Mouse (Mus musculus): ENCODE measurements around the gene Aurka.

The Aurka gene

DNA sequence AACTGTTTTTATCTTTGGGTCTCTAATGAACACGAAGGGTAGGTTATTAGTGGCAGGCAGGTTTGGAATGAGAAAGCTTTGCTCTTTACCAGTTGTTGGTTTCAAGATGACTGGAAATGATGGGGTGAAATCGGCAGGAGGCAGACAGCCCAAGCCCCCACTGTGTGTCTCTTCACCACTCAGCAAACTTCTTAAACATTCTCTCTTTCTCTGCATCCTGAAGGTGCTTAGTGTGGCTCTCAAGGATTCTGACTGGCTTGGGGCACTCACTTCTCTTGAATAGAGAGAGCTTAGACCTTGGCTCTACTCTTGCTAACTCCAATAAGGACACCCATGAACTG lies 23.7 kb upstream of the Aurka start:
- POLR2A ChIA-PET, result interaction anchor here in 3 of 4 experiments (0.7 to 2.4 kb wide), 22 partner anchors 10 to 1663 kb away, joined by 3 to 13 read pairs (median 6); partner anchors contain the start of genes Aurka (in 2 of the 3), Cstf1 (in 2 of the 3) and Rtf2 (in 1 of the 3)
- CTCF ChIA-PET, result interaction anchor here in 2 of 4 experiments (0.6 to 1.2 kb wide), 4 partner anchors 16 to 154 kb away, joined by 3 to 9 read pairs (median 4); no protein-coding TSS in a partner anchor

DNA sequence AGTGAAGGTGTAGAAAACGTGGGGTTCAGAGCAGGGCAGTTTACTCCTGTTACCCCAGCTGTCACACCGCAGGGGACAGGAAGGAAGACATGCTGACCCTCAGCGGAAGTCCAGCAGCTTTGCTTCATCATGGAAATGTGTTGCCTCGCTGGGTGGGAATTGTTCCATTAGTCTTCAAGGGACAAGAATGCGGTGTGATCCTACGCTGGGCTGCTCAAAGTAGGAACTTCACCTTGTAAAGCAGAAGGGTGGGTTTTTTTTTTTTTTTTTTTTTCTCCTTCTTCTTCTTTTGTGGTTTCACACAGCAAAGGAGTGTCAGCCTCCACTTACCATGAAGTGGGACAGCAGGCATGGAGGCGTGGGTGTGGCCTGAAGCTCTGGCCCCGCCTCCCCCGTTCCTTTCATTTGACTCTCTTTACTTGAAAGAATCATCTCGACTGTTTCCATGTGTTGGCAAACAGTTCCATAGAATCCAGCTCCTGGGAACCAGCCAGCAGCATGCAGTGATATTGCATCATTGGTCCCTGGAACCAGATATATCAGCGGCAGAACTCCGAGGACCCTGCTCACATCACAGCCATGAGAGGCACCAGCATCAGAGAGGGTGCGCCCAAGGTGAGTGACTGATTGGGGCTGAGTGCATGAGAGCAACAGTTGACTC lies 23.2 kb upstream of the Aurka start, which contains the start of gene Cass4:
Gene Cass4, plus strand, starts transcription at position 404 of the 661 bp plus-strand sequence.
- ChIA-PET POLR2A (interaction anchor here in 3 of 4 experiments (0.6 to 2.4 kb wide), 23 partner anchors 11 to 1663 kb away, joined by 3 to 13 read pairs (median 5); partner anchors contain the start of genes Aurka (in 2 of the 3), Cstf1 (in 2 of the 3) and Rtf2 (in 1 of the 3)), CTCF (interaction anchor here in 3 of 4 experiments (0.6 to 0.7 kb wide), 5 partner anchors 15 to 319 kb away, joined by 3 to 9 read pairs (median 4); no protein-coding TSS in a partner anchor)

DNA sequence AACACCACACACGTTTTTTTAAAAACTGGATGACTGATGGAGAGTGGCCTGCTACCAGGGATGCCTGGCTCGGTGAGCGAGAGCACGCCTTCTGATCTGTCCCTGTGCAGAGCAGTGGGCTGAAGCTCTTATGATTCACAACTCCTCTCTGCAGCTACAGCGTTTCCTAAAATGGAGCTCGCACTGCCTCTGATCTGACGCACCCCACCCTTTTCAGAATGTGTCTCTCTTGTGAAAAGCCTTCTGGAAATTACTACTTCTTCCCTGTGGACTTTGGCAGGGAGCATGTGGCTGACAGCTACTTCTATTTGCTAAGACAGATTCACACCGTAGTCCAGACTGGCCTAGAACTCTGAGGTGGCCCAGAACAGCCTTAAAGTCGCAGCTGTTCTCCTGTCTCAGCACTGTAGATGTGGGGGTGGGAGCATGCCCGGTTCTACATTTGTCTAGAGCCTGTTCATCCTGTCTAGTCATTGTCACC lies 21.7 kb upstream of the Aurka start:
- ChIA-PET POLR2A (interaction anchor here in 2 of 4 experiments (1.0 to 2.4 kb wide), 6 partner anchors 9 to 48 kb away, joined by 3 to 13 read pairs (median 5); partner anchors contain the start of genes Aurka (in 1 of the 2) and Cstf1 (in 1 of the 2)), CTCF (no interaction called here)

DNA sequence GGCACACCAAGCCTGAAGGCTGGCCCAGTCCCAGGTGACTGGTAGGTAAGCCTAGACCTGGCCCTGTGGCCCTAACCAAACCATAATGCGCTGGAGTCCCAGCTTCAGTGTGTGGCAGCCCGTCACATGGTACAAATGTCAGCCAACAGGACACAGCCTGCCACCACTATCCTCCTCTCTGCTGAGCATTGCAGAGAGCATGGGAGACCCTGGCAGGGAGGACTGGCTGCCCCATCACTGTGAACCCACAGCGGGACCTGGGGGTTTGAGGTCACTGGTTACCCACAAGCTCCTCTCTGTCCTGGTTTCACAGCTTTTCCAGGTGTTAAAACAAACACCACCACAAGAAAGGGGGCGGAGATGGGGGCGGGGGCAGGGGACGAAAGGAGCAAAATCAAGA lies 20.0 kb upstream of the Aurka start:
- POLR2A ChIA-PET, result interaction anchor here in 2 of 4 experiments (0.8 to 1.4 kb wide), 4 partner anchors 10 to 82 kb away, joined by 3 to 6 read pairs (median 3); partner anchors contain the start of gene Fam209 (in 1 of the 2)
- CTCF ChIA-PET, result interaction anchor here in 2 of 4 experiments (0.6 kb wide), 2 partner anchors 35 to 435 kb away, joined by 3 to 7 read pairs; no protein-coding TSS in a partner anchor

DNA sequence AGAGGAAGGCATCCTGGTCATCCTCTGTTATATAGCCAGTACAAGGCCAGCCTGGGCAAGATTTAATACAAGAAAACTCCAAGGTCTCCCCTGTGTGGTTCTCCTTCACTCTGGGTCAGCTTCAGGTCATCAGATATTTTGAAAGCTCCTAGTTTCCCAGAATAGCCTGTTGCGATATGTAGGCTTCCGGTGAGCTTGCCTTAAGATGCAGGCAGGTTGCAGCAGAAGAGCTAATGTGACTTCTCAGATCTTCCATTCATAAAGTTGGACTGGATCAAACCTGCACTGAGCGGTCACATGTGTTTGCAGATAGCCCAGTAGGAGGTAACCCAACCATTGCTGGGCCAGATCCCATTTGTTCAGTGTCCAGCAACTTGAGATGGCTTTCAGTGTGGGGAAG lies 14.4 kb upstream of the Aurka start:
- CTCF ChIA-PET, result no interaction called here
- POLR2A ChIA-PET, result interaction anchor here in 2 of 4 experiments (1.0 to 1.6 kb wide), 4 partner anchors 14 to 55 kb away, joined by 4 to 6 read pairs (median 4); partner anchors contain the start of genes Aurka (in 2 of the 2), Cstf1 (in 2 of the 2) and Fam210b (in 1 of the 2)

DNA sequence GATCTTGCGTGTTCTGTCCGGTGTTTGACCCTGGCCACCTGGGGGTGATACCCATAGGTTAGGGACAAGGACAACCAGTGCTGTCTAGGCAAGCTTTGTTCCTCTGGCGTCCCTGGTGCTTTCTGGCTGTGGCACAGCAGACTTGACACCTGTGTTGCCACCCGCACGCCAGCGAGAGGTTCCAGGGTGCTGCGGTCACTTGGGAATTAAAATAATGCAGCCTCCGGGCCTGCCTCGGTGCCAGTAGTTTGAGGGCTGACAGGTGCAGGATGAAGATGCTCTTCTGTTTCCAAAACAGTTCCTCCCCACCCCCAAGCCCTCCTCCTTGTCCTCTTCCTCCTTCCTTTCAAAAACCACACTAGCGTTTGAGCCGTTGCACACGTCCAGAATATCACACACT lies 11.6 kb upstream of the Aurka start:
- ChIA-PET POLR2A (interaction anchor here in 3 of 4 experiments (1.0 to 4.2 kb wide), 6 partner anchors 10 to 58 kb away, joined by 3 to 57 read pairs (median 11); partner anchors contain the start of genes Aurka (in 2 of the 3), Cstf1 (in 2 of the 3), Cass4 (in 1 of the 3) and Rtf2 (in 1 of the 3)), CTCF (no interaction called here)

DNA sequence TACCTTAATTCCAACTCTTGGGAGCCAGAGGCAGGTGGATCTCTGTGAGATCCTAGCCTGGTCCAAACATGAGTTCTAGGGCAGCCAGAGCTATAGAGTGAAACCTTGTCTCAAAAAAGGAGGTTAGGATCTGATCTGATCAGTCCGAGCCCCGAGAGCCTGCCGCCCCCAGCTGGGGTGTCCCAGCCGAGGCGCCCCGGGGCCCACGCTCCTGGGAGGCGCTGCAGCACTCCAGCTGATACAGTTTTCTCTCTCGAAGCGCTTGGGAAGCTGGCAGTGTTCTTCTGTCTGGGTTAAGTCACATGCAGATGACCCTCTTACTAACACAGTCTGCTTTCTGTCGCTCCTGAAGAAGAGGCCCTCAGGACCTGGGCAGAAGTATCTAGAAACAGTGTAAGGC lies 11.0 kb upstream of the Aurka start:
- ChIA-PET CTCF (interaction anchor here in 1 of 4 experiments (2.2 kb wide), 1 partner anchor 12 kb away, joined by 6 read pairs; the partner anchor contains the start of genes Aurka and Cstf1), POLR2A (interaction anchor here (0.6 to 4.2 kb wide), 13 partner anchors 10 to 70 kb away, joined by 3 to 57 read pairs (median 4); partner anchors contain the start of genes Cass4 (in 3 of the 4), Aurka (in 2 of the 4), Cstf1 (in 2 of the 4) and Fam210b (in 1 of the 4))

DNA sequence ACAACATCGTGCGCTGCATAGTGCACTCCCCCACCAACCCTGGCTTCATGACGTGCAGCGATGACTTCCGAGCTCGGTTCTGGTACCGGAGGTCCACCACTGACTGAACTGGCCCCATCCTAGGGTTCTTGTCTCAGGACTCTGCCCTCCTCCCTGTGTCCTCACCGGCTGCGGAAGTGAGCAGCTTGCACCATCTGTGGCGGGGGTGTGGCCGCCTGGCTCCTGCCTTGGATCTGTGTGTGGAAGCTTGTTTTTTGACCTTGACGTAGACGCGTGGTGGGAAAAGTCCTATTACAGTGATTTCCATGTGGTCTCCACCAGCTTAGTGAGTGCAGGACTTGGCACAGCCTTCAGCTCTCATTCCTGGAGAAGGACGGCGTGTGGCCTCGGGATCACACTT lies 10.2 kb upstream of the Aurka start:
- ChIA-PET CTCF (interaction anchor here in 2 of 4 experiments (0.6 to 2.2 kb wide), 3 partner anchors 11 to 159 kb away, joined by 3 to 6 read pairs (median 3); partner anchors contain the start of genes Aurka (in 1 of the 2) and Cstf1 (in 1 of the 2)), POLR2A (interaction anchor here in 3 of 4 experiments (0.6 to 4.2 kb wide), 25 partner anchors 8 to 153 kb away, joined by 3 to 57 read pairs (median 4); partner anchors contain the start of genes Aurka (in 3 of the 3), Cass4 (in 3 of the 3), Cstf1 (in 3 of the 3) and Fam210b (in 2 of the 3))

DNA sequence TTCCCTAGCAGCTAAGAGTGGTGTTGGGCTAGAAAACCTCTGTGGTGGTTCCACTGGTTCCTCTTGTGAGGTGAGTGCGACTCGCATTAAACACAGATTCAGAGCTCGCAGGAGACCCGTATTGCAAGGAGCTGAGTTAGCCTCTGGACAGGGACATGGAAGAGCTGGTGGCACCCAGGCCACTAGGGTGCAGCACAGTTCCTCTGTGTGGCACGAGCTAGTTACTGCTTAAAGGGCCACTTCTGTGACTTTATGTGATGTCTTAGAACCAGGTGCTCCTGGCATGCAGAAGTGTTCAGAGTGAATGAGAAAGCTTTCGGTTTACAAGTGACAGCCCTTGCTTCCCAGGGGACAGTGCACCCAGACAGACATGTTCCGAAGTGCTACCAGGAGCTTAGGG lies 8.0 kb upstream of the Aurka start:
- ChIA-PET POLR2A (interaction anchor here (0.5 to 3.9 kb wide), 22 partner anchors 8 to 68 kb away, joined by 3 to 25 read pairs (median 4); partner anchors contain the start of genes Aurka (in 3 of the 4), Cstf1 (in 3 of the 4), Cass4 (in 2 of the 4) and Rtf2 (in 2 of the 4)), CTCF (interaction anchor here (0.5 to 2.4 kb wide), 21 partner anchors 8 to 561 kb away, joined by 3 to 18 read pairs (median 3); partner anchors contain the start of genes Rtf2 (in 2 of the 4), Aurka (in 1 of the 4), Cstf1 (in 1 of the 4) and Fam210b (in 1 of the 4))

DNA sequence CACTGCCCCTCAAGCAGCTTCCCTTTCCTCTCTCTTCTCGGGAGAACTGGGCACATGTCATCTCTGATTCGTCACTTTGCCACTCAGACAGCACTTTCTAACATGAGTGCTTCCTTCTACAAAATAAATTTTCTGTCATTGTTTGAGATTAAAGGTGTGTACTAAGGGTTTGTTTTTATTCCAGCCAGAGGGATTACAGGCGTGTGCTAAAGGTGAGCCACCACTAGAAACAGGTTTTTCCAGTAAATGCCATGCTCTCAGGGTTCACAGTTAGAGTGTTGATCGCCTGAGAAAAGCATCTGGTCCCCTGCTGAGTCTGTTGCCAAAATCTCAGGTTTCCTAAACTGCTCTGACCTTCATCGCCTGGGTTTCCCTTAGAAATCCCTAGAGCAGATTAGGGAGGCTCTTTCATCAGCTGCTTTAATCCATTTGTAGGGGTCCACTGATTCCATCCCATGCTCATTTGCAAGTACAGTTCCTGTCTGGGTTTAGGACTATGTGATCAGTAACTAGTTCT lies 6.7 kb upstream of the Aurka start:
- POLR2A ChIA-PET, result interaction anchor here in 3 of 4 experiments (0.6 to 2.5 kb wide), 9 partner anchors 11 to 443 kb away, joined by 3 to 12 read pairs (median 4); partner anchors contain the start of gene Rtf2 (in 2 of the 3)
- CTCF ChIA-PET, result interaction anchor here in 2 of 4 experiments (1.1 to 1.4 kb wide), 2 partner anchors 32 to 70 kb away, joined by 4 to 6 read pairs; partner anchors contain the start of gene Fam210b (in 1 of the 2)

DNA sequence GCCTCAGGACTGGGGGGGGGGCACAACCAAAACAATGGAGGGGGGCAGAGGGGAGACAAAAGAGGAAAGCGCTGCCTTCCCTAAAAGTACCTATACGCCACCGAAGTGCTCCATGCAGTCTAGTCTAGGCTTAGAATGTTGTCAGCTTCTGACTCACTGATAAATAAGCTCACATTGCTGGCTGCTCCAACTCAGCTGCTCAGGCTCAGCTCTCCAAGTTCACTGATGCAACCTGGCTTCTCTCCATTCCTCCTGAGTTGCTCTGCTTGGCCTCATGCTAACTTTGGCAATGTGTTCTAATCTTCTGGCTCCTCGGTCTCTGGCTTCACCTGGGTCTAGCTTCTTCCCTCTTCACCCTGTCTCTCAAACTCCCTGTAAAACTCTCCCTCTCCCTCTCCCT lies 6.2 kb upstream of the Aurka start:
- ChIA-PET CTCF (interaction anchor here in 3 of 4 experiments (0.6 to 1.4 kb wide), 3 partner anchors 17 to 71 kb away, joined by 4 to 9 read pairs (median 6); partner anchors contain the start of genes Cass4 (in 1 of the 3) and Fam210b (in 1 of the 3)), POLR2A (interaction anchor here in 3 of 4 experiments (0.6 to 2.5 kb wide), 10 partner anchors 10 to 443 kb away, joined by 3 to 12 read pairs (median 4); partner anchors contain the start of gene Rtf2 (in 1 of the 3))

DNA sequence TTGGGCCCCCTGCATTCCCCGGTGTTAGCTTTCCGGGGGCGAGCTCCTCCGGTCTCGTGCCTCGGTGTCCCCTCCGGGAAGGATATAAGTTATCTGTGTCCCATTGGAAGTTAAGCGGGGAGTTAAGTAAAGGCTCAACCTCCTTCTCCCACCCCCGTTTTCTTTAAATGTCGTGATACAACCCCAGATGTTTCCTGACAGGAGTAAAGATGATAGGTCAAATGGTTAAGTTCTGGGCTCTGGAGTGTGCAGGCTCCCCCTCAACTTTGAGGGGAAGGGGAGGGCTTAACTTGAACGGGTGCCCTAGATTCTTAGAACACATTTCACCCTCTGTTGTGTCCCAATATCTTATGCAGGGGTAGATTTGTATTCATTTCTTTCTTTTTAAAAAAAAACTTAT lies 923 bp upstream of the Aurka start:
- POLR2A ChIA-PET, result interaction anchor here in 3 of 4 experiments (0.6 to 7.5 kb wide), 16 partner anchors 10 to 81 kb away, joined by 3 to 79 read pairs (median 8); partner anchors contain the start of gene Fam210b (in 2 of the 3)
- CTCF ChIA-PET, result interaction anchor here in 1 of 4 experiments (0.9 kb wide), 1 partner anchor 150 kb away, joined by 3 read pairs; no protein-coding TSS in a partner anchor

DNA sequence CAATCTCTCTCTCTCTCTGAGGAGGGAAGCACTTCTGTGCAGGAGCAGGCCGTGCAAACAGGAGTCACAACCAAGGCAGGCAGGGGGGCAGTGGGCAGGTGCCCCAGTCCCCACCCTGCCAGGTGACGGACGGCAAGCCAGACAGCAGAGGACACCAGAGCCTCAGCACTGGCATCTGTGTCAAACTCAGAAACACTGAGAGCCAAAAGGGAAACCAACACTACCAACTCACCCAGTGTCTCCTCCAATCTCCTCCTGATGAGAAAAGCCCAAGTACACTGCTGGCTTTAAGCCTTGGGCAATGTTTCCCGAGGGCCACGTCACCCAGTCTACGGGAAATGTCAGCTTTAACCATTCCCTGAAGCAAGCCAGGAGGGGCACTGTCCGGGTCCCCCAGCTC lies 7.2 kb downstream of the Aurka start:
- ChIA-PET POLR2A (interaction anchor here in 3 of 4 experiments (0.5 to 8.5 kb wide), 11 partner anchors 7 to 115 kb away, joined by 3 to 79 read pairs (median 5); partner anchors contain the start of genes Fam210b (in 2 of the 3), Aurka (in 1 of the 3), Cass4 (in 1 of the 3) and Cstf1 (in 1 of the 3)), CTCF (no interaction called here)

DNA sequence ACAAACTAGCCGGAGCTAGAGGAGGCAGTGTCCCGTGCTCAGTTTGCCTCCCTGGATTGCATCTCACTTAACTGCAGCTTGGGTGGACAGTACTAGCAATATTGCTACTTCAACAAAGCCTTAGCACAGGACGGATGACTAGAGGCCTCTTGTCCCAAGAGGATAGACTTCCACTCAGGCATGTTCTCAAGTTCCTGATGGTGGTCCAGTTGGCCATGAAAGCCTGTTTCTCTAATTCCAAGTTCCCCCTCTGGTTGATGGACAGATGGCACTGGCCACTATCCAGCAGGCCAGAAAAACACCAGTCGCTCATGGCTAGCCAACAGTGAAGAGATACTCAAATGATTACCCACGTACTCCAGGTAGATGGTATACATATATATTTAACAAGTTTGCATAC lies 14.5 kb downstream of the Aurka start:
- ChIA-PET CTCF (interaction anchor here in 1 of 4 experiments (1.6 kb wide), 1 partner anchor 22 kb away, joined by 3 read pairs; no protein-coding TSS in a partner anchor), POLR2A (interaction anchor here in 2 of 4 experiments (0.8 to 3.5 kb wide), 5 partner anchors 8 to 15 kb away, joined by 3 to 22 read pairs (median 7); partner anchors contain the start of genes Aurka (in 2 of the 2) and Cstf1 (in 2 of the 2))

DNA sequence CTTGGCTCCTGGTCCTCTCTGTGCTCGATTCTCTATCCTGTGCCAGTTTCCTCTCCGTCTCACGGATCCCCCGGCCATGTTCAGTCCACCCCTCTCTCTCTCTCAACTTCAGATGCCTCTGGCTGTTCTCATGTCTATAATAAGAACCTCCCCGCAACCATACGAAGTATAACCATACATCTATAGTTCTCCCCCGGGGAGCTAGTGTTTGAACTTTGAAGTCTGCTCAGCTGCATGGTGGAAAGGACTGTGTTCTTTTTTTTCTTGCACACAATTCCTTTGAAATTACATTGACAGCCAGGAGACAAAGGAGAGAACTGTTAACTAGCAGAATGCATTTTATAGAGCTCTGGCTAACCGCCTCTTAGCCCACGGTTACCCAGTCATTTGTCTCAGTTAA lies 15.6 kb downstream of the Aurka start:
- POLR2A ChIA-PET, result interaction anchor here in 3 of 4 experiments (0.6 to 3.5 kb wide), 12 partner anchors 8 to 116 kb away, joined by 3 to 22 read pairs (median 5); partner anchors contain the start of genes Aurka (in 3 of the 3), Cstf1 (in 3 of the 3) and Fam210b (in 2 of the 3)
- CTCF ChIA-PET, result interaction anchor here in 2 of 4 experiments (0.5 to 1.6 kb wide), 3 partner anchors 23 to 106 kb away, joined by 3 to 7 read pairs (median 3); no protein-coding TSS in a partner anchor

DNA sequence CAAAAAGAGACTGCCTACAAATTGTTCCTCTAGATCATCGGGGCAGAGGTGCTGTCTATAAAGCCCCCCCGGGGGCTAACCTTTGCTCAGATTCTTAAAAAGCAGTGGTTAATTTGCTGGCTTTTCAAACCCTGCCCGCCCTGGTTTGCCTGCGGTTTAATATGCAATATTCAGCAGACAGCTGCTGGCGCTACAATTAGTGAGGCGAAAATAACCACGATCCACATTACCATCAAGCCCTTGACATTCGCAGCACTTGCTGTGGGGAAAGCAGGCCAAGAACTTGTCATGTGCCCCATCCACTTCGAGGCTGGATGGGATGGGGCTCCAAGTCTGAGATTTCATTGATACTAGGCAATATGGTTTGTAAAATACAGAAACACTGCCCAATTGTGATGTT lies 17.1 kb downstream of the Aurka start:
- ChIA-PET CTCF (interaction anchor here in 1 of 4 experiments (1.0 kb wide), 1 partner anchor 8 kb away, joined by 3 read pairs; the partner anchor contains the start of gene Fam210b), POLR2A (interaction anchor here in 3 of 4 experiments (0.6 to 3.5 kb wide), 5 partner anchors 10 to 25 kb away, joined by 3 to 22 read pairs (median 3); partner anchors contain the start of genes Aurka (in 2 of the 3) and Cstf1 (in 2 of the 3))

DNA sequence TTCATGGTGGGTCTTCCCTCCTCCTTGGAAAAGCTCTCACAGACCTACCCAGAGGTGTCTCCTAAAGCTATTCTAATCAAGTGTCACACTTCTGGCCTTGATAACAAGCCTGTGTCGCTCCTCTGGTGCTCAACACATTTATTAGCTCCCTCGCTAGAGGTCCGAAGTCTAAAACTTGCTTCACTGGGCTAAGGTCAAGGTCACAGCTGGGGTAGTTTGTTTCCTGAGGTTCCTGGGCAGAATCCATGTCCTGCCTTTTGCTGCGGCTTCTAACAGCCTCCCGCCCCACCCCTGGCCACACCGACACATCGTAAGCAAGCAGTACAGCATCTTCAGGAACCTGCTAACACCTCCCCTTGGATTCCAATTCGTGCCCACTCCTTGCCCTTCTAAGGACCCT lies 19.6 kb downstream of the Aurka start:
- POLR2A ChIA-PET, result interaction anchor here in 3 of 4 experiments (0.7 to 8.6 kb wide), 8 partner anchors 10 to 95 kb away, joined by 3 to 71 read pairs (median 4); partner anchors contain the start of genes Aurka (in 2 of the 3) and Cstf1 (in 2 of the 3)
- CTCF ChIA-PET, result interaction anchor here in 3 of 4 experiments (0.5 to 1.6 kb wide), 3 partner anchors 132 to 144 kb away, joined by 3 to 5 read pairs (median 3); no protein-coding TSS in a partner anchor
